Mouse (Mus musculus): ENCODE results near the gene Fbn1.

The Fbn1 gene

GRCm38 (mm10) chr2:125340381-125340780 lies 167.4 kb downstream of the Fbn1 start:
- no peak for DNase-seq (ENCODE audit: extremely low read depth, low read depth, low spot score)

GRCm38 (mm10) chr2:125337239-125337638 lies 170.6 kb downstream of the Fbn1 start:
- no peak for DNase-seq (ENCODE audit: extremely low read depth, low read depth, low spot score)

GRCm38 (mm10) chr2:125335206-125335605 lies 172.6 kb downstream of the Fbn1 start:
- DNase-seq (ENCODE audit: extremely low read depth, low read depth, low spot score): no peak

- no peak for DNase-seq (ENCODE audit: extremely low read depth, low read depth, low spot score)
Measured at GRCm38 (mm10) chr2:125334163-125334562, 173.6 kb downstream of the Fbn1 start.

GRCm38 (mm10) chr2:125331581-125331980 lies 176.2 kb downstream of the Fbn1 start:
- DNase-seq (ENCODE audit: extremely low read depth, low read depth, low spot score): no peak

GRCm38 (mm10) chr2:125330506-125330905 lies 177.3 kb downstream of the Fbn1 start:
- no peak for DNase-seq (ENCODE audit: extremely low read depth, low read depth, low spot score)

GRCm38 (mm10) chr2:125325125-125325855 lies 182.5 kb downstream of the Fbn1 start:
- no peak for DNase-seq (ENCODE audit: extremely low read depth, low read depth, low spot score)

GRCm38 (mm10) chr2:125324455-125324854 lies 183.3 kb downstream of the Fbn1 start:
- no peak for DNase-seq (ENCODE audit: extremely low read depth, low read depth, low spot score)

GRCm38 (mm10) chr2:125323347-125323746 lies 184.4 kb downstream of the Fbn1 start:
- no peak for DNase-seq (ENCODE audit: extremely low read depth, low read depth, low spot score)

GRCm38 (mm10) chr2:125322581-125322980 lies 185.2 kb downstream of the Fbn1 start:
- no peak for DNase-seq (ENCODE audit: extremely low read depth, low read depth, low spot score)

GRCm38 (mm10) chr2:125321071-125321470 lies 186.7 kb downstream of the Fbn1 start:
- DNase-seq (ENCODE audit: extremely low read depth, low read depth, low spot score): no peak

GRCm38 (mm10) chr2:125319651-125320050 lies 188.1 kb downstream of the Fbn1 start:
- no peak for DNase-seq (ENCODE audit: extremely low read depth, low read depth, low spot score)

- DNase-seq (ENCODE audit: extremely low read depth, low read depth, low spot score): no peak
Measured at GRCm38 (mm10) chr2:125318371-125319061, 189.3 kb downstream of the Fbn1 start.

GRCm38 (mm10) chr2:125315203-125315602 lies 192.6 kb downstream of the Fbn1 start:
- DNase-seq (ENCODE audit: extremely low read depth, low read depth, low spot score): no peak

GRCm38 (mm10) chr2:125314169-125314925 lies 193.4 kb downstream of the Fbn1 start:
- no peak for DNase-seq (ENCODE audit: extremely low read depth, low read depth, low spot score)

GRCm38 (mm10) chr2:125309710-125310109 lies 198.1 kb downstream of the Fbn1 start:
- DNase-seq (ENCODE audit: extremely low read depth, low read depth, low spot score): no peak

- no peak for DNase-seq (ENCODE audit: extremely low read depth, low read depth, low spot score)
Measured at GRCm38 (mm10) chr2:125305671-125306070, 202.1 kb downstream of the Fbn1 start.

- no peak for DNase-seq (ENCODE audit: extremely low read depth, low read depth, low spot score)
Measured at GRCm38 (mm10) chr2:125304746-125305145, 203.0 kb downstream of the Fbn1 start.

GRCm38 (mm10) chr2:125303764-125304384 lies 203.9 kb downstream of the Fbn1 start:
- no peak for DNase-seq (ENCODE audit: extremely low read depth, low read depth, low spot score)

GRCm38 (mm10) chr2:125302625-125302924 lies 205.2 kb downstream of the Fbn1 start:
- DNase-seq (ENCODE audit: extremely low read depth, low read depth, low spot score): no peak

GRCm38 (mm10) chr2:125301877-125302624 lies 205.7 kb downstream of the Fbn1 start:
- DNase-seq (ENCODE audit: extremely low read depth, low read depth, low spot score): no peak
